Mouse (Mus musculus): ENCODE measurements around the gene Prnp.

DNA sequence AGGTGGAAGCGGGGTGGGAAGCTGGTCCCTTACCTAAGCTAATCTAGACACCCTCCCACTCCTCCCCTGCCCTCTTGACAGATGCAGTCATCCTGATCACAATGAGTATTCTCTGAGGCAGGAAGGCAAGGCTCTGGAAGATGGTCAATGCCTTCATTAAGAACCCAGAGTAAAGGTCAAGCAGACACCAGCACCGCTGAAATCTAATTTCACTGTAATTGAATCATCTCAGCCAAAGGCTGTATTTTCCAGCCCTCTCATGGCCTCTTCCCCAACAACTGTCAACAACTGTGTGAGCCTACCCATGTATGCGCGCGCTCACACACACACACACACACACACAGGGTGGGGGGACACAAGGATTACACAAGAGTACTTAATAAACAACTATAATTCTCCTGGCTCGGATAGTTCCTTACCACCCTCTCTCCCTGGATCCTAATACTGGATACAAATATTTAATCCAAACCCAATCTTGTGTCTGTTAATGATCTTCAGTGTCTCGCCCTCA lies 1.3 kb upstream of the Prnp start:
- TF ChIP-seq CTCF (IDR thresholded peaks at IDR 0.05; ENCODE audit: low read depth): no peak
- TF ChIP-seq EP300 (IDR thresholded peaks at IDR 0.05; ENCODE audit: low read depth): no peak
